Mouse (Mus musculus) ovary, postnatal 36 days (tissue): Measurements from ENCODE around the gene Cracr2b.
"Not testable (repeated sequence)": the region's sequence is repeated elsewhere in the genome, so short reads cannot be mapped to it uniquely, and the experiment has no call there.

Experiments used
- DNase-seq: peaks from one replicate; pipeline ENCODE4 v3.0.0; 2022; ENCODE audit warnings: low spot score, mixed read lengths

Cracr2b gene

GRCm38 (mm10) chr7:141433517-141434400 is 27.1 kb upstream of the Cracr2b start:
- no peak for DNase-seq

GRCm38 (mm10) chr7:141434464-141434863 is 26.4 kb upstream of the Cracr2b start:
- peak; percentile 51 for DNase-seq

- DNase-seq = peak; percentile 62
Measured at GRCm38 (mm10) chr7:141435129-141435855, 25.6 kb upstream of the Cracr2b start.

- DNase-seq = no peak
Measured at GRCm38 (mm10) chr7:141435856-141436522, 24.9 kb upstream of the Cracr2b start.

DNA sequence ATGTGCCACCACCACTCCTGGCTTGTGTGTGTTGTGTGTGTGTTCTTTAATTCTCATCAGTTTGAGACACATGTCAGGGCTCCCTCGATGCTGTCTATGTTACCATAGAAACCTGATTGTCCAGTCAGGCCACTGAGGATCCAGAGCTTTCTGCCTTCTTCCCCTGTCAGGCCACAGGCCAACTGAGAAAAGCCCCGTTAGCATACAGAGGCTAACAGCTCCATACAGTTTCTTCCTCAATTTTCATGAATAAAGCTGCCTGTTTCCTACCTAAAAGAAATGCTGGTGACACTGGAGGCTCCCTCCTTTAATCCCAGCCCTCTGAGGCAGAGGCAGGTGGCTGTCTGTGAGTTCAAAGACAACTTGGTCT is 24.4 kb upstream of the Cracr2b start:
- DNase-seq = no peak

DNA sequence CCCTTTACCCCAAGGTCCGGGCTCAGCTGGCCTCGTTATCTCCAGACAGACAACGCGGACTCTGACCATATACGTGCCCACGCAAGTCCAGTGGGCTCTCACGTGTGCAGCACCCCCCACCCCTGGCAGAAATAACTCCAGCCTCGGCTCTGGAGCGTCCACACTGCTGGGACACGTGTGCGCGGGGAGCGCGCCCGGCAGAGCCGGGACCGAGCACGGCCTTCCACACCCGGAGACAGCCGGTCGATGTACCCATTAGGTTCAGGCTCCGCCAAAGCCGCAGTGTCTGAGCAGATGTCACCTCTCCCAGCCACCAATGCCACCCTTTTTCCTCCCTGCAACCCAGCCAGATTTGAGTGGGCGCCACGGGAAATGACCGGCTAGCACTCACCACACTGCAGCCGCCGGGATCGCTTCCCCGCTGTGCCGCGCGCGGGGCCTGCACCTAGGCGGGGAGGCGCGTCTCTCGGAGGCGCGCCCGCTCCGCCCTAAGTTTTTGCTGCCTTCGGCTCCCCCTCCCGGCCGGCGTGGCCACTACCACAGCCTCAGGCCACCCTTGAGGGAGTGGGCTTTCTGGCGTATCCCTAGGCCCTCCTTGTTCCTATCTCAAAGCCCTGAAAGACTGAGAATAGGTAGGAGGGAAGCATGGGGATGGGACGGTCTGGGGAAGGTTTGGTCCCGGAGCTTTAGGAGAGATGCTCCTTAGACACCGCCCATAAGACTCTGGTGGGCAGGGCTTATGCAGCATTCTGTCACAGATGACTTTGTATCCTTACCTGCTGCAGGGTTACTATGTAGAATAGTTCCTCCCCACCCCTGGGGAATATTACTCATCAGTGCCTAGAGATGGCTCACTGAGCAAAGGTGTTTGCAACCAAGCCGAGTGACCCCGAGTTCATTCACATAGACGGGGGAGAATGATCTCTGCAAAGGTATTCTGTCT is 23.4 kb upstream of the Cracr2b start, which contains the start of gene Slc25a22:
Gene Slc25a22, minus strand, starts transcription at position 715 of the 943 bp plus-strand sequence.
- DNase-seq = peak; percentile 84

DNA sequence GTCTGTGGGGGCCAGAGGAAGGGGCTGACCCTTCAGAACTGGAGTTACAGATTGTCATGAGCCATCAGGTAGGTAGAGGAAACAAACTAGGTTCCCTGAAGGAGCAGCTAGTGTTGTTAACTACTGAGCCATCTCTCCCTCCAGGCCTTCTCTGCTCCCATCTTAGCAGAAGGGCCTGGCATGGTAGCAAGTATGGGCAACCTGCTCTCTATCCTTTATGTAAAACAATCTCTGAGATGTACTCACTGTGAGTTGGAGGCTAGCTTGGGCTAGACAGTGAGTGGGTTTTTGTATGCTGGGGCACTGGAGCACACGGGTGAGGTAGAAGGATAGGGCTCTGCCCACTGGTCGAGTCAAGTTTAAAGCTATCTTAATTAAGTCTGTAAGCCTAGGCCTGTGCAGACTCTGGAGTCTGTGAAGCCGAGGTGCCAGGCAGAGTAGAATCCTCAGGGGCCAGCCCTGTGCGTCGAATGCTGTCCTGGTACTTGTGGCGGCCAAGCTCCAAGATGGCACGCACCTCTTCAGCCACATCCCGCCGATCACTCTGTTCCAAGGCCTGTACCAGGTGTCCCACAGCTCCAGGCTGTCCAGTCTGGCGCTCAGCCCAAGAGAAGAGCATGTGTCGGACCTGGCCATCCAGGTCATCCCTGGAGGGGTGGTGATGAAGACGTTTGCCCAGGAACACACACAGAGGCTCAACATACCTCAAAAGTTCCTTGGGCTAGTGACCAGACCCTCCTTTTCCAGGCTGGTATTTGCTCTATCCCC is 22.5 kb upstream of the Cracr2b start:
- no peak for DNase-seq

DNA sequence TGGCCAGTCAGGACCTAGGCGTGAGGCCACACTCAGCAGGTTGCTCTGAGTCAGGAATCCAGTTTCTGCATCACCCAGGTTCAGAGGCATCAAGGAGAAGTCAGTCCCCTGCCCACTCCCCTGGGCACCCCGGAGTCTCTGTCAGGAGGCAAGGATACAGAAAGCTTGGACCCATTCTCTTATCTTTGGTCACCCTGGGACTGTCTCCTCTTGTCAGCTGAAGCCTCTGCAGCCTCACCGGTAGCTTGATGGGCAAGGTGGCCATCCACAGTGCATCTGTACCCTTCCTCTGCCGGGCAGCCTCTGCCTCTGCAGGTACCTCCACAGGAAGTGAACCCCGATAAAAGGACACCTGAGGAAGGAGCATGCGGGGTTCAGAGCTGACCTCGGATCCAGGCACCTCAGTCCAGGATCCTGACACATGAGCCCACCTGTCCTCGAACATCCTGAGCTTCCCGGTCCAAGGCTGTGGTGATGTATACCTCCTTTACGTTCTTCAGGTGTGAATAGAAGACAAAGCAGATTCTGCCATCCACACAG is 21.7 kb upstream of the Cracr2b start:
- DNase-seq = no peak

GRCm38 (mm10) chr7:141439811-141440210 is 21.1 kb upstream of the Cracr2b start:
- DNase-seq = no peak

DNA sequence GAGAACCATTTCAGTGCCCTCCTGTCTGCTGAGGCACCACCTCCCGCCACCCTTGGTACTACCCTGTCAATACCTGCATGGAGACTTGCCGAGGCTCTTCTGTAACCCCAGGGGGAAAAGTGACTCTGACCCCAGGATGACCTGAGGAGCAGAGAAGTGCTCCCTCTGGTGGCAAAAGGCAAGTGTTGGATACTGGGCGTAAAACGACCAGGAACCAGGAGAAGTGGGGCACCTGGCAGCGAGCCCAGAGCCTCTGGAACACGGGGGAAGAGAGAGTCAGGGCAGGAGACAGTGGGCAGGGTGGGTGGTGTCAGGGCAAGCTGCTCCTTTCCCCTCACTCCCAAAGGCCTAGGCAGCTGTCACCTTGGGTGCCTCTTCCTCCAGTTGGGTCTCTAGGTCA is 20.3 kb upstream of the Cracr2b start:
- peak; percentile 57 for DNase-seq

GRCm38 (mm10) chr7:141441460-141441859 is 19.4 kb upstream of the Cracr2b start:
- DNase-seq = no peak

DNA sequence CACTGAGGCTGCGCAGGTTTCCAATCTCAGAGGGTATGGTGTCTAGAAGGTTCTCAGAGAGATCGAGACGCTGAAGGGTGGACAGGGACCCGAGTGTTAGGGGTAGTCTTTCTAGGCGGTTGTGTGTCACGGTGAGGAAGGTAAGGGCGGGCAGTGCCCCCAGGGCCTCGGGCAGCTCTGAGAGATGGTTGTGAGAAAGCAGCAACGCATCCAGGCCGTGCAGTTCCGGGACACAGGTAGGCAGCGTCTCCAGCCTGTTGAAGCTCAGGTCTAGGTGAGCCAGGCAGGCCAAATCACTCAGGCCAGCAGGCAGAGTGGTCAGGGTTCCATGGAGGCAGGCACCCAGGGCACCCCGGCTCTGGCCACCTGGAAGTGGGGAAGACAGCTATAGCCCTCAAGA is 18.7 kb upstream of the Cracr2b start:
- no peak for DNase-seq

DNA sequence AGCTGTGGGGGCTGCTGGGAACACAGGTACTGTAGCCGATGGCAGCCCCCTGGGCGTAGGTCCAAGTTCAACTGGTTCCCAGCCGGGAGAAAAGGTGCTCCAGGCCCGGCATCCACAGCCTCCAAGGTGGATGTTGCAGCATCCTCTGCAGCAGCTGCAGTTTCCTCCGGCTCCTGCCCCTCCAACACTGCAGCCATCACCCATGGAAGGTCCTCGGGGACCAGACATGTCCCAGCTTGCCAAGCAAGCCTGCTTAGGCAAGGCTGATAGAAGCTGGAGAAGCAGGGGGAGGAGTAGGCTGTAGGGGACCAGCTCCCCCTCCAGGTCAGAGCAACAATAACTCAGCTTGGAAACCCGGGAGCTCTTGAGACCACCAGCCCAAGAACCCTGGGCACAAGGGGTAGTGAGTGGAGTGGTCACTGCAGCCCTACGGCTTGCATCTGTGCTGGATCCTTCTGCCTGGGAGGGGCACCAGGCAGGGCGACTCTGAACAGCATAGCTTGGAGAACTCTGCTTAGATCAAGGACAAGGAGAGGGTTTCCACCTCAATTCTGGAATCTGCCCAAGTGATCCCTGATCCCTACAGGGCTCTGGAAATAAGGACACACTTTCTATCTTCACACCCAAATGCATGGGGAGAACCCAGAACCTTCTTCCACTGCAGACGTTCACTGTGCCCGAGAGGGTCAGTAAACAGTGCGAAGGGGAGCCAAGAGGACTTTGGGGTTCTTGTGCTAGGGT is 17.6 kb upstream of the Cracr2b start:
- peak; percentile 23 for DNase-seq

DNA sequence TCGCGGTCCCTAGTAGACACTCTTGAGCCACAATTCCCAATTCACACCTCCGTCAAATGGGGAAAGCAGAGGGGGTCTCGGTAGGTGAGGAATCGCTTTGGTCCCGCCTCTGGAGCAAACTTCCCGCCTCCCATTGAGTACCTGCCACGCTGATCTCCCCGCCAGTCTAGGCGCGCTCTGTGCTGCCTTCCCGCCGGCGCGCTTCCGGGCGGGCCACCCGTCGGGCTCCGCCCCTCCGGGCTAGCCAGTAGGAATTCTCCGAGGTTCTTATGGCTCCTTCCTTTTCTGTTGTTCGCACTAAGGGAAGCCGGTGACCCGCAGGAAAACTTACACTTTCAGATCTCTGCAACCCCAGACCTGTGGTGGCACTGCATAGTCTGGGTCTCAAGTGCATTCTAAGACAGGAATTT is 17.1 kb upstream of the Cracr2b start, which contains the start of gene Pidd1:
Gene Pidd1, minus strand, starts transcription at position 198 of the 410 bp plus-strand sequence.
- DNase-seq = peak; percentile 76

DNA sequence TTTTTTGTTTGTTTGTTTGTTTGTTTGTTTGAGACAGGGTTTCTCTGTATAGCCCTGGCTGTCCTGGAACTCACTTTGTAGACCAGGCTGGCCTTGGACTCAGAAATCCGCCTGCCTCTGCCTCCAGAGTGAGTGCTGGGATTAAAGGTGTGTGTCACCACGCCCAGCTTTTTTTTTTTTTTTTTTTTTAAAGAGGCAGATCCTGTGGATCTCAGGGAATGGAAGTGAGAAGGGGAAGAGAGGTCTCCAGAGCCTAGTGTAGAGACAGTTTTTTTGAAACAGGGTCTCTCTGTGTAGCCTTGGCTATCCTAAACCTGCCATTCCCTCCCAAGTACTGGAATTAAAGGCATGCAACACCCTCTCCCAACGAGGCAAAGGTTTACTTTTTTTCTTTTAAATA is 14.5 kb upstream of the Cracr2b start:
- DNase-seq = not testable (repeated sequence)

DNA sequence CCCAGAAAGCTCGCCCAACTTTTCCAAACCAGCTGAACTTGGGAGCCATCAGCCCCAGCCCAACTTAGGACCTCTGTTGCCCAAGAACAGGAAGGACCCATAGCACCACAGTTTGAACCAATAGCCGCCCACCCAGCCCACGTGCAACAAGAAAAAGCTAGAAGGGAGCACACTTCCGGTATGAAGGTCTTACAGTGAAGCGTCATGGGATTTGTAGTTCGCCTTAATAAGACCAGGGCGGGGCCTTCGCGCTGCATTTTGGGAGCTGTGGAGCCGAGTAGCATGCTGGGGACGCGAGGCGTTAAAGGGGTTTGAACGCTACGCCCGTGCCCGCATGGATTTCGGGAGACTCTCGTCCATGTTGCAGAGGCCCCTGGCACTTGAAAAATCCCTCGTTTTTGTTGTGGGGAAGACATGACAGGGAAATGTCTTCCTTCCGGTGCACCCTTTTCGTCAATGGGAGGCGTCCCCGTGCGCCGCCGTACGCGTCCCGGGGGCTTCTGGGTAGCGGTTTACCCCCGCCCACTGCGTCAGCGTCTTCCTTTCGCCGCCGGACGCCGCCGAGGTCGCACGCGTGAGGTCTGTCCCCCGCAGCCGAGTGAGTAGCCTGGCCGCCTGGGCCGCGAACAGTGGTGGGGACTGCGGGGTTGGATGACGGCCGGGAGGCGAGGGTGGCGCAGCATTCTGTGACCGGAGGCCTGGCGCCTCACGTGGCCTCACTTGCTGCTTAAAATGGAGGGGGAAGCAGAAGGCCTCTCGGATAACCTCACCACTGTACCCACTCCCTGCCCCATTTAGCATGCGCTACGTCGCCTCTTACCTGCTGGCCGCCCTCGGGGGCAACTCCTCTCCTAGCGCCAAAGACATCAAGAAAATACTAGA is 13.5 kb upstream of the Cracr2b start, which contains the start of gene Rplp2:
Gene Rplp2, plus strand, starts transcription at position 261 of the 882 bp plus-strand sequence.
- peak; percentile 94 for DNase-seq

GRCm38 (mm10) chr7:141451928-141452327 is 9.0 kb upstream of the Cracr2b start:
- DNase-seq = peak; percentile 22

DNA sequence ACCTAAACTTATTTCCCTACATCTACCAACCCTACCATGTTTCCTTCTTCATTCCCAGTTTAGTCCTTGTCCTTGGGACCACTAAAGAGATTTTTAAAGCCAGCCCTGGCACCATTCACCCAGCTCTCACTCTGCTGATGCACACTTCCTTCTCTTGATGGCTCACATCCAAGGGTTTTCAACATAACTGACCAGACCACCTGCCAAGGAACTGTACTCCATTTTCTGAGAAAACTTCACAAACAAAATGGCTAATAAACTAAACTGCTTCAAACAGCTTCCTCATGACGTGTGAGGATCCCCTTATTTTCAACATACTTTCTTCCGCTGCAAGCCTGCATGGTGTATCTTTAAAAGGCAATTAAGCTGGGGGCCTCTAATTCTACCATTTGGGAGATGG is 7.3 kb upstream of the Cracr2b start:
- no peak for DNase-seq
